Mouse (Mus musculus): ENCODE measurements around the gene Sox5. TPM values are rescaled to one million over a fixed set of nuclear protein-coding genes. Genes with fewer than 3 reads are reported as not detected.

Sox5 gene
- polyA plus RNA-seq, 1 experiment = 24.3 TPM

- H3K27ac ChIP-seq (ENCODE audit: insufficient read depth, low read length) = no peak overlapping the region
- TF ChIP-seq POLR2A (IDR thresholded peaks at IDR 0.05; ENCODE audit: extremely low read depth, insufficient read depth, low read length) (no peak), CTCF (IDR thresholded peaks at IDR 0.05; ENCODE audit: extremely low read depth, insufficient read depth, low read length) (no peak)
- no peaks in the 10 kb centered on the region for H3K4me1 ChIP-seq (ENCODE audit: control insufficient read depth, insufficient read depth, low read length)
Observed at GRCm38 (mm10) chr6:144570850-144571249, 210.9 kb downstream of the Sox5 start.

GRCm38 (mm10) chr6:144565827-144566226 is 215.9 kb downstream of the Sox5 start:
- H3K4me1 ChIP-seq (ENCODE audit: control insufficient read depth, insufficient read depth, low read length) = no peaks in the 10 kb centered on the region
- no peak for TF ChIP-seq CTCF (IDR thresholded peaks at IDR 0.05; ENCODE audit: extremely low read depth, insufficient read depth, low read length)
- TF ChIP-seq POLR2A (IDR thresholded peaks at IDR 0.05; ENCODE audit: extremely low read depth, insufficient read depth, low read length) = no peak
- H3K27ac ChIP-seq (ENCODE audit: insufficient read depth, low read length) = no peak overlapping the region
- H3K4me3 ChIP-seq (ENCODE audit: insufficient read depth, low read length) = no peak overlapping the region

More at GRCm38 (mm10) chr6:144570850-144571249, 210.9 kb downstream of the Sox5 start:
- no peak overlapping the region for H3K4me3 ChIP-seq (ENCODE audit: insufficient read depth, low read length)

- H3K27ac ChIP-seq (ENCODE audit: insufficient read depth, low read length) = no peak overlapping the region
- H3K4me3 ChIP-seq (ENCODE audit: insufficient read depth, low read length) = no peak overlapping the region
- H3K4me1 ChIP-seq (ENCODE audit: control insufficient read depth, insufficient read depth, low read length) = no peaks in the 10 kb centered on the region
- TF ChIP-seq CTCF (IDR thresholded peaks at IDR 0.05; ENCODE audit: extremely low read depth, insufficient read depth, low read length) (no peak), POLR2A (IDR thresholded peaks at IDR 0.05; ENCODE audit: extremely low read depth, insufficient read depth, low read length) (no peak)
Observed at GRCm38 (mm10) chr6:144561718-144562117, 220.1 kb downstream of the Sox5 start.

- no peaks in the 10 kb centered on the region for H3K4me1 ChIP-seq (ENCODE audit: control insufficient read depth, insufficient read depth, low read length)
- TF ChIP-seq POLR2A (IDR thresholded peaks at IDR 0.05; ENCODE audit: extremely low read depth, insufficient read depth, low read length) (no peak), CTCF (IDR thresholded peaks at IDR 0.05; ENCODE audit: extremely low read depth, insufficient read depth, low read length) (no peak)
- no peak overlapping the region for H3K27ac ChIP-seq (ENCODE audit: insufficient read depth, low read length)
- H3K4me3 ChIP-seq (ENCODE audit: insufficient read depth, low read length) = no peak overlapping the region
Observed at GRCm38 (mm10) chr6:144560211-144560610, 221.6 kb downstream of the Sox5 start.

- H3K4me1 ChIP-seq (ENCODE audit: control insufficient read depth, insufficient read depth, low read length) = no peaks in the 10 kb centered on the region
- TF ChIP-seq CTCF (IDR thresholded peaks at IDR 0.05; ENCODE audit: extremely low read depth, insufficient read depth, low read length) (no peak), POLR2A (IDR thresholded peaks at IDR 0.05; ENCODE audit: extremely low read depth, insufficient read depth, low read length) (no peak)
- H3K27ac ChIP-seq (ENCODE audit: insufficient read depth, low read length) = no peak overlapping the region
- no peak overlapping the region for H3K4me3 ChIP-seq (ENCODE audit: insufficient read depth, low read length)
Observed at GRCm38 (mm10) chr6:144553476-144553875, 228.3 kb downstream of the Sox5 start.

- TF ChIP-seq POLR2A (IDR thresholded peaks at IDR 0.05; ENCODE audit: extremely low read depth, insufficient read depth, low read length) (no peak), CTCF (IDR thresholded peaks at IDR 0.05; ENCODE audit: extremely low read depth, insufficient read depth, low read length) (no peak)
- Histone ChIP-seq H3K4me3 (ENCODE audit: insufficient read depth, low read length) (no peak overlapping the region), H3K27ac (ENCODE audit: insufficient read depth, low read length) (no peak overlapping the region), H3K4me1 (ENCODE audit: control insufficient read depth, insufficient read depth, low read length) (no peaks in the 10 kb centered on the region)
Observed at GRCm38 (mm10) chr6:144548991-144549390, 232.8 kb downstream of the Sox5 start.

- TF ChIP-seq POLR2A (IDR thresholded peaks at IDR 0.05; ENCODE audit: extremely low read depth, insufficient read depth, low read length) (no peak), CTCF (IDR thresholded peaks at IDR 0.05; ENCODE audit: extremely low read depth, insufficient read depth, low read length) (no peak)
- no peak overlapping the region for H3K27ac ChIP-seq (ENCODE audit: insufficient read depth, low read length)
- 0 out of 2 replicates have a peak, but pooled peaks cover 1% of the 10 kb centered on the region for H3K4me1 ChIP-seq (ENCODE audit: control insufficient read depth, insufficient read depth, low read length)
- no peak overlapping the region for H3K4me3 ChIP-seq (ENCODE audit: insufficient read depth, low read length)
Observed at GRCm38 (mm10) chr6:144547141-144547540, 234.6 kb downstream of the Sox5 start.

- H3K4me3 ChIP-seq (ENCODE audit: insufficient read depth, low read length) = no peak overlapping the region
- H3K27ac ChIP-seq (ENCODE audit: insufficient read depth, low read length) = no peak overlapping the region
- 0 out of 2 replicates have a peak, but pooled peaks cover 1% of the 10 kb centered on the region for H3K4me1 ChIP-seq (ENCODE audit: control insufficient read depth, insufficient read depth, low read length)
- no peak for TF ChIP-seq CTCF (IDR thresholded peaks at IDR 0.05; ENCODE audit: extremely low read depth, insufficient read depth, low read length)
- TF ChIP-seq POLR2A (IDR thresholded peaks at IDR 0.05; ENCODE audit: extremely low read depth, insufficient read depth, low read length) = no peak
Observed at GRCm38 (mm10) chr6:144545549-144545948, 236.2 kb downstream of the Sox5 start.

- TF ChIP-seq CTCF (IDR thresholded peaks at IDR 0.05; ENCODE audit: extremely low read depth, insufficient read depth, low read length) = no peak
- TF ChIP-seq POLR2A (IDR thresholded peaks at IDR 0.05; ENCODE audit: extremely low read depth, insufficient read depth, low read length) = no peak
- Histone ChIP-seq H3K27ac (ENCODE audit: insufficient read depth, low read length) (no peak overlapping the region), H3K4me1 (ENCODE audit: control insufficient read depth, insufficient read depth, low read length) (0 out of 2 replicates have a peak, but pooled peaks cover 1% of the 10 kb centered on the region), H3K4me3 (ENCODE audit: insufficient read depth, low read length) (no peak overlapping the region)
Observed at GRCm38 (mm10) chr6:144541316-144541715, 240.5 kb downstream of the Sox5 start.

- Histone ChIP-seq H3K4me1 (ENCODE audit: control insufficient read depth, insufficient read depth, low read length) (0 out of 2 replicates have a peak, but pooled peaks cover 1% of the 10 kb centered on the region), H3K27ac (ENCODE audit: insufficient read depth, low read length) (no peak overlapping the region), H3K4me3 (ENCODE audit: insufficient read depth, low read length) (no peak overlapping the region)
- TF ChIP-seq POLR2A (IDR thresholded peaks at IDR 0.05; ENCODE audit: extremely low read depth, insufficient read depth, low read length) (no peak), CTCF (IDR thresholded peaks at IDR 0.05; ENCODE audit: extremely low read depth, insufficient read depth, low read length) (no peak)
Observed at GRCm38 (mm10) chr6:144539439-144540192, 242.2 kb downstream of the Sox5 start.

Data from cortical plate, adult 2 months (tissue).